Mouse (Mus musculus) bone marrow, adult 2 months (tissue): ENCODE measurements around the gene B3gnt3. TPM values are rescaled to one million over a fixed set of nuclear protein-coding genes. Genes with fewer than 3 reads are reported as not detected.
A peak's percentile ranks its signal among the peaks of the same experiment; 100 is the strongest.

Experiments used
- H3K27ac ChIP-seq: fragments of 200-500 bp; 2 replicates; pipeline ENCODE4 v1.5.1; 2012; ENCODE audit warnings: low read depth, mild to moderate bottlenecking, control low read depth, inconsistent platforms, low read length; ENCODE audit not compliant: control insufficient read depth, poor library complexity, insufficient read depth
- H3K4me1 ChIP-seq: fragments of 200-500 bp; 2 replicates; pipeline ENCODE4 v1.6.1; 2011; ENCODE audit warnings: low read length; ENCODE audit not compliant: control insufficient read depth, insufficient read depth
- H3K4me3 ChIP-seq: fragments of 200-500 bp; replicated peaks from 2 replicates; pipeline ENCODE3; 2011; ENCODE audit warnings: mild to moderate bottlenecking, low read depth, low read length, control low read depth; ENCODE audit not compliant: control insufficient read depth
- CTCF ChIP-seq: fragments of 200-500 bp; IDR thresholded peaks from 2 replicates; pipeline ENCODE4 v1.5.1; 2011; ENCODE audit warnings: low read length, control low read depth; ENCODE audit not compliant: control insufficient read depth, insufficient read depth
- POLR2A ChIP-seq: fragments of 200-500 bp; IDR thresholded peaks from 2 replicates; pipeline ENCODE4 v1.6.1; 2011; ENCODE audit warnings: low read depth, mild to moderate bottlenecking, control low read depth, low read length, borderline replicate concordance; ENCODE audit not compliant: control insufficient read depth
- WGBS: fragments of 180-500 bp; shearing (Covaris S2); methylation state at CpG from one replicate; pipeline ENCODE4 v1.1.7; 2018; 5-methylcytosine and 5-hydroxymethylcytosine counted together
- polyA plus RNA-seq: library from polyadenylated mRNA; stranded (reverse); fragments of >200 nt; gene quantifications from 2 replicates; pipeline ENCODE4 v1.2.4, GENCODE M21; 2011; ENCODE audit warnings: low replicate concordance; ENCODE audit not compliant: missing spikeins, insufficient read depth, insufficient read length

The B3gnt3 gene
- polyA plus RNA-seq, 1 experiment, result 2.3 TPM

DNA sequence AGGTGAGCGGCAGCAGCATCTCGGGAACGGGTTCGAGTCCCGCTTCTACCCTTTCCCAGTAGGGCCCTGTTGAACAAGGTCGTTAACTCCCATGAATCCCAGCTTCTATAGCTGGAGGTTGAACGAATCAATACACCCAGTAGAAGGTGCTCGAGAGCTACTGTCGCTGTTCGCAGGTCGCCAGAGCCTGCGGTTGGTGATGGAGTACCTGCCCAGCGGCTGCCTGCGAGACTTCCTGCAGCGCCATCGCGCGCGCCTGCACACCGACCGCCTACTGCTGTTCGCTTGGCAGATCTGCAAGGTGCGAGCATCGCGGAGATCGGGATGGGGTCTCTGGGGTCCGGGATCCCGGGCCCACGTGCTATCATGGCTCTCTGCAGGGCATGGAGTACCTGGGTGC, 16.0 kb downstream of the B3gnt3 start:
- no peak overlapping the region for H3K27ac ChIP-seq
- no peak for TF ChIP-seq CTCF
- no peak for TF ChIP-seq POLR2A
- 93% methylated on average over 29 of the region's 29 CpGs for WGBS

DNA sequence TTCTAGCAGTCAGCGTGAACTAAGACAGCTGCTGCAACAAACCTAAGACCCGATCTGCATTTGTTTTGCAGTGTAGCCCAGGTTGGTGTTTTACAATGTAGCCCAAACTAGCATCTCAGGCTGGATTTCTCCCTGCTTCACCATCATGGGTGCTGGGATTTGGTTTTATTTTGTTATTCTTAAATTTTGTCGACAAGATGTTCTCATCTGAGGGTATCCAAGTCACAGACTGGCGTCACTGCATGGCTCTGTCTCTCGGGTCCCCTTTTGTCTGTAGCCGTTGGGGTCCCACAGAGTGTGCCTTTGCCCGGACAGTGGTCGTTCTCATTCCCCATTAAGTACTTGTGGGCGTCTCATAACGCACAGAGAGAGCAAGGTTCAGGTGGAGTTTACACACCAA, 16.9 kb downstream of the B3gnt3 start:
- no peaks in the 10 kb centered on the region for H3K4me1 ChIP-seq
- WGBS, result 82% methylated on average over 10 of the region's 10 CpGs
- no peak overlapping the region for H3K4me3 ChIP-seq
- TF ChIP-seq POLR2A, result no peak
- H3K27ac ChIP-seq, result no peak overlapping the region

More for the DNA sequence above, 16.0 kb downstream of the B3gnt3 start:
- H3K4me1 ChIP-seq, result no peaks in the 10 kb centered on the region; the same call in 1 of the 2 replicates
- H3K4me3 ChIP-seq, result no peak overlapping the region

DNA sequence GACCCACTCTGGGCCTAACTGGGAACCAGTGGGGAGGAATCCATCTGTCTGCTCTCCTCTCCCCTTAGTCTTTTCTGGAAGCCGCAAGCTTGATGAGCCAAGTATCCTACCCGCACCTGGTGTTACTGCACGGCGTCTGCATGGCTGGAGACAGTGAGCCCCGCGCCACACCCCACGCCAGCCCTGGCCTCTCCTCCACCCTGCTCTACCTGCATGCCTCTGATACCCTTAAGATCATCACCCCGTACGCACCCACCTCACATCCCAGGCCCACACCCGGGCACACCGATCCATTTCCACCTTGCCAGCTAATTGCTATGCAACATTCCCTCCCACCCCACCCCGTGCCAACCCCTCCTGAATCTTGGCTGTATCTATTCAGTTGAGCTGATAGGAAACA, 18.8 kb downstream of the B3gnt3 start:
- 87% methylated on average over 12 of the region's 12 CpGs for WGBS
- H3K4me1 ChIP-seq, result no peaks in the 10 kb centered on the region
- TF ChIP-seq POLR2A (no peak), CTCF (no peak)
- H3K27ac ChIP-seq, result no peak overlapping the region
- H3K4me3 ChIP-seq, result no peak overlapping the region

DNA sequence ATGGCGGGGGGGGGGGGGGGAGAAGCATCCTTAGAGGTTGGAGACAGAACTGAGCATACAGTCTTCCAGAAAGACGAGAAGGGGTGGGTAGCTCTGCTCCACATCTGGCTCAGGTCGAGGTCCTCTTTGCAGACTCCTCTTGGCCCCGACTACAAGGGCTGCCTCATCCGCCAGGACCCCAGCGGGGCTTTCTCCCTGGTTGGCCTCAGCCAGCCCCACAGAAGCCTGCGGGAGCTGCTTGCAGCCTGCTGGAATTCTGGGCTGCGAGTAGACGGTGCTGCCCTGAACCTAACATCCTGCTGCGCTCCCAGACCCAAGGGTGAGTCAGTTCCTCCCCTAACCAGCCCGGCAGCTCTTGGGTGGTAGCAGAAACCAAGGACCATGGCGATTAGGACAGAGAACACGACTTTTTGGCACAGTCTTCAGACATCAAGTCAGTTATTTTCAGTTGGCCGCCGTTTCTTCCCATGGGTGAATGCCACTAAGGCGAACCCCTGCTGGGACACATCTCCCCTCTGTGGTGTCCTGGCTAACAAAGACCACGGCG, 20.1 kb downstream of the B3gnt3 start:
- no peaks in the 10 kb centered on the region; the same call in 1 of the 2 replicates for H3K4me1 ChIP-seq

DNA sequence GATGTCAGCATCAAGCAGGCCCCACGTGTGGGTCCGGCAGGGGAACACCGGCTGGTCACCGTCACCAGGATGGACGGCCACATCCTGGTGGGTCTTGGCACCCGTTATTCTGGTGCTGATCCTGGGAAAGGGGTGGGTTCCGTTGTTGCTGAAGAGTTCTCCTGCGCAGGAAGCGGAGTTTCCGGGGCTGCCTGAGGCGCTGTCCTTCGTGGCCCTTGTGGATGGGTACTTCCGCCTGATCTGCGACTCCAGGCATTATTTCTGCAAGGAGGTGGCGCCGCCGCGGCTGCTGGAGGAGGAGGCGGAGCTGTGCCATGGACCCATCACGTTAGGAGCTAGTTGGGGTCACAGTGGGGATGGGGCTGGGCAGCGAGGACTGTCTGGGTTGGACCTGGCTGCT, 21.1 kb downstream of the B3gnt3 start:
- no peaks in the 10 kb centered on the region; the same call in 1 of the 2 replicates for H3K4me1 ChIP-seq
- H3K4me3 ChIP-seq, result no peak overlapping the region
- 0 out of 2 replicates have a peak, but pooled peaks have one; percentile 10 for TF ChIP-seq POLR2A
- no peak for TF ChIP-seq CTCF
- no peak overlapping the region for H3K27ac ChIP-seq
- WGBS, result 90% methylated on average over 21 of the region's 21 CpGs

More for the DNA sequence above, 20.1 kb downstream of the B3gnt3 start:
- Histone ChIP-seq H3K4me3 (no peak overlapping the region), H3K27ac (no peak overlapping the region)
- 84% methylated on average over 18 of the region's 18 CpGs for WGBS
- TF ChIP-seq CTCF, result no peak
- no peak for TF ChIP-seq POLR2A

DNA sequence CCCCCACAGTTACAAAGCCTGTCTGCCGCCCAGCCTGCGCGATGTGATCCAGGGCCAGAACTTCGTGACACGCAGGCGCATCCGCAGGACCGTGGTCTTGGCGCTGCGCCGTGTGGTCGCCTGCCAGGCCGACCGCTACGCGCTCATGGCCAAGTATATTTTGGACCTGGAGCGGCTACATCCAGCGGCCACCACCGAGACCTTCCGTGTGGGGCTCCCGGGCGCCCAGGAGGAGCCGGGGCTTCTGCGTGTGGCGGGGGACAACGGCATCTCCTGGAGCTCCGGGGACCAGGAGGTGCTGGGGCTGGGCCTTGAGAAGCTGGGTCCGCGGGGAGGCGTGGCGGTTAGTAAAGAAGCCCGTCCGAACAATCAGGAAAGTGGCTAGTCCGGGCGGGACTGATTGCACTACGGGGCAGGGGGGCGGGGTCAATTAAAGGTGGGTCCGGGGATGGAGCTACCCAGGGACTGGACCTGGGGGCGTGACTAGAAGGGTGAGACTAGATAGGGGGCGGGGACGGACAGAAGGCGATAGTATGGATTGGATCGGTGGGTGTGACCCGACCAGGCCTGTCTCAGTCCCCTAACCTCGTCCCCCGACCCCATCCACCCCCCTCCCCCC, 21.9 kb downstream of the B3gnt3 start:
- WGBS, result 93% methylated on average over 46 of the region's 46 CpGs
- no peak for TF ChIP-seq CTCF
- no peak for TF ChIP-seq POLR2A
- Histone ChIP-seq H3K27ac (no peak overlapping the region), H3K4me3 (no peak overlapping the region), H3K4me1 (no peaks in the 10 kb centered on the region; the same call in 1 of the 2 replicates)

DNA sequence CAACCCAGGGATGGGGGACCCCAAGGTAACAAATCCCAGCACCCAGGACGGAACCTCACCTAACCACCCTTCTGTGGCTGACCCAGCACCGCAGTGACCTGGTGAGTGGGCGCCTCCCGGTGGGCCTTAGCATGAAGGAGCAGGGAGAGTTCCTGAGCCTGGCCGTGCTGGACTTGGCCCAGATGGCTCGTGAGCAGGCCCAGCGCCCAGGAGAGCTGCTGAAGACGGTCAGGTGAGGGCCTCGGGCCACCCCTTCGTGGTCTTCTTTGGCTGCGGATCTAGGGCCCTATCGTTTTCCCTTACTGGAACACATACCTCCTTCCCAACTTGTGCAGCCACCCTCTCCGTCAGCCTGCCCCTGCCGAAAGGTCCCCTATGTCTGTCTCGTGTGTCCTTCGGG, 22.5 kb downstream of the B3gnt3 start:
- Histone ChIP-seq H3K4me1 (no peaks in the 10 kb centered on the region; the same call in 1 of the 2 replicates), H3K4me3 (no peak overlapping the region), H3K27ac (no peak overlapping the region)
- 89% methylated on average over 16 of the region's 16 CpGs for WGBS
- TF ChIP-seq CTCF (no peak; the same call in 1 of the 2 replicates), POLR2A (no peak)

DNA sequence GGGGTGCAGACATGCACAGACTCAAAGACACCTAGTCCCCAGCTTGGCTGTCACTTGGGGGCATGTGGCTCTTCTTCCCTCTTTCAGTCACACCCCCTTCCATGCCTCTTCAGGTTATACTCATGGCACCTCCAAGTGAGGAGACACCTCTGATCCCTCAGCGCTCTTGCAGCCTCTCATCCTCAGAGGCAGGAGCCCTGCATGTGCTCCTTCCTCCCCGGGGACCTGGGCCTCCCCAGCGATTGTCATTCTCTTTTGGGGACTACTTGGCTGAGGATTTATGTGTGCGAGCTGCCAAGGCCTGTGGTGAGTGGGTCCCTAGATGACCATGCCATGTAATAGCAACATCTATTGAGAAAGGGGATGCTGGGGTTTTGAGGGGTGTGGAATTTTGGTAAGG, 23.4 kb downstream of the B3gnt3 start:
- Histone ChIP-seq H3K4me3 (no peak overlapping the region), H3K4me1 (no peaks in the 10 kb centered on the region; the same call in 1 of the 2 replicates)
- TF ChIP-seq POLR2A (no peak), CTCF (no peak)

More for the DNA sequence above, 23.4 kb downstream of the B3gnt3 start:
- WGBS, result 67% methylated on average over 4 of the region's 4 CpGs
- H3K27ac ChIP-seq, result no peak overlapping the region
